Mouse (Mus musculus): ENCODE data around the gene Art2b. TPM values are rescaled to one million over a fixed set of nuclear protein-coding genes. Genes with fewer than 3 reads are reported as not detected.
"Not testable (repeated sequence)": the region's sequence is repeated elsewhere in the genome, so short reads cannot be mapped to it uniquely, and the experiment has no call there.

Gene Art2b
- polyA plus RNA-seq, 1 experiment from 2014 or later: not detected

DNA sequence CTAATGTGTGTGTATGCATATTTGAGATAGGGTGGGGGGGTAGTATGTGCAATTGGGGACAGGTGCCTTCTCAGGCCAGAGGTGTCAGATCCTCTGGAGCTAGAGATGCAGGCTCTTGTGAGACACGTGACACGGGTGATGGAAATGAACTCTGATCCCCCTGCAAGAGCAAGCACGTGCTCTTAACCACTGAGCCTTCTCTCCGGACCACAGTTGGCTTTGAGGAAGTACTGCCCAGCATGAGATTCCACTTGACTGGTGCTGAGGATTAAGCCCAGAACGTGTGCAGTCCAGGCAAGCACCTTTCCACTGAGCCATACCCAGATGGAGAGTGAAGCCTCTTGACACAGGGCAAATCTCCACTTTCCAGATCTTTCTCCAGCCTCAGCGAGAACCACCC, 1.1 kb downstream of the Art2b start:
- not testable (repeated sequence) for H3K27me3 ChIP-seq (ENCODE audit: control insufficient read depth, insufficient read depth, low read length); ATAC-seq (replicated peaks; ENCODE audit: insufficient number of reproducible peaks, low FRiP score, low TSS enrichment); H3K36me3 ChIP-seq (ENCODE audit: control insufficient read depth, insufficient read depth, low read length); H3K4me3 ChIP-seq (ENCODE audit: low read depth, low read length); H3K9me3 ChIP-seq (replicated peaks; ENCODE audit: control insufficient read depth, low read length); H3K4me2 ChIP-seq; H3K9ac ChIP-seq (ENCODE audit: low read depth, low read length); H3K27ac ChIP-seq (ENCODE audit: low read depth, low read length); H3K4me1 ChIP-seq (ENCODE audit: control insufficient read depth, insufficient read depth, low read length)
- WGBS (ENCODE audit: insufficient replicate concordance): 46% methylated on average over 6 of the region's 6 CpGs

DNA sequence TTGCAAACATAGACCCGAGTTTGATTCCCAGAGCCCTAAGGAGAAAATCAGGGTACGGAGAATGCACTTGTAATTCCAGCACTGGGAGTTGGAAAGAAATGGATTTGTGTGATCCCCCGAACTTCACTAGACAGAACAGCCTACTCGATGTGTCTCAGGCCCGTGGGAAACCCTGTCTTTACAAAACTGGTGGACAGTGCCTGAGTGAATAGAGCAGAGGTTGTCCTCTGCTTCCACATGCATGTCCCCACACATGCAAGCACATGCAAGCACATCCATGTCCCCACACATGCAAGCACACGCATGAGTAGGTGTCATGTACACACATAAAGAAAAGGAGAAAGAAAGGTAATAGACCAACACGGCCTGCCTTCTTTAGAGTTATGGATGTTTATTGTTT, 3.4 kb downstream of the Art2b start:
- Histone ChIP-seq H3K4me2 (no peak overlapping the region), H3K27ac (ENCODE audit: low read depth, low read length) (no peak overlapping the region), H3K9me3 (replicated peaks; ENCODE audit: control insufficient read depth, low read length) (no peaks in the 10 kb centered on the region; the same call in 1 of the 2 replicates), H3K9ac (ENCODE audit: low read depth, low read length) (no peak overlapping the region), H3K36me3 (ENCODE audit: control insufficient read depth, insufficient read depth, low read length) (no peaks in the 10 kb centered on the region), H3K4me3 (ENCODE audit: low read depth, low read length) (no peak overlapping the region), H3K27me3 (ENCODE audit: control insufficient read depth, insufficient read depth, low read length) (no peaks in the 10 kb centered on the region), H3K4me1 (ENCODE audit: control insufficient read depth, insufficient read depth, low read length) (no peaks in the 10 kb centered on the region)
- WGBS (ENCODE audit: insufficient replicate concordance): 75% methylated on average over 7 of the region's 7 CpGs
- ATAC-seq (replicated peaks; ENCODE audit: insufficient number of reproducible peaks, low FRiP score, low TSS enrichment): no peak

DNA sequence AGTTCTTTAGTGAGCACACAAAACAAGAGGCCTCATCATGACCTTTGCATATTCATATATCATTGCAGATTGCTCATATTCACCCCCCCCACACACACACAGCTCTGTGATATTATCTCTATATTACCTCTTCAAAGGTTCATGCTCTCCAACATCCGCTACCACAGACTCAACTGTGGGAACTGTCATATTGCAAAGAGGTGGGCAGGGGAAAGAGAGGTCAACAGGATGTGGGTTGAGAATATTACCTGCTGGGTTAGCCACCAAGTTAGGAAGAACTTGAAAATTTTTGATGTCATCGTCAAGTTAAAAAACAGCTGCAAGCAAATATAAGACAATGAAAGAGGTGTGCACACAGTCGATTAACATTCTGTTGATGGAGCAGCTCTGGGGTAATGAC, 4.5 kb downstream of the Art2b start:
- WGBS (ENCODE audit: insufficient replicate concordance): 82% methylated on average over 3 of the region's 3 CpGs
- H3K27me3 ChIP-seq (ENCODE audit: control insufficient read depth, insufficient read depth, low read length): not testable (repeated sequence)

DNA sequence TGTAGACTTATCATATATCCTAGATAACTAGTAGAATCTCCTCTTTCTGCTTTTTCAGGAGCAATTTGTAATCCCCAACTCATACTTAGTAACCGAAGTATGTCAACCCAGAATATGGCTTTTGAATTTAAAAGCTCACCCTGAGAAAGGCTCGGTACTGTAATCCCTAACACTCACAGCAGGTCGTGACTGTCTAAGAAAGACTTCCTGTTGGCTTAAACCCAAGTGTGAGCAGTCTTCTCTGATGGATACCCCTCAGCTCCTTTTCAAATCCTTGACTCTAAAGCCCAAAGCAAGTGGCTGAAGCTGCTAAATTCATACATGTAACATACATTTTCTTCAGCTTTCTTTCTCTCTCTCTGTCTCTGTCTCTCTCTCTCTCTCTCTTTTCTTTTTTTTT, 11.0 kb downstream of the Art2b start:
- no peak for ATAC-seq (replicated peaks; ENCODE audit: insufficient number of reproducible peaks, low FRiP score, low TSS enrichment)
- Histone ChIP-seq H3K27ac (ENCODE audit: low read depth, low read length) (no peak overlapping the region), H3K27me3 (ENCODE audit: control insufficient read depth, insufficient read depth, low read length) (no peaks in the 10 kb centered on the region), H3K4me1 (ENCODE audit: control insufficient read depth, insufficient read depth, low read length) (no peaks in the 10 kb centered on the region), H3K4me2 (no peak overlapping the region), H3K9me3 (replicated peaks; ENCODE audit: control insufficient read depth, low read length) (no peaks in the 10 kb centered on the region; the same call in 1 of the 2 replicates), H3K9ac (ENCODE audit: low read depth, low read length) (no peak overlapping the region), H3K4me3 (ENCODE audit: low read depth, low read length) (no peak overlapping the region), H3K36me3 (ENCODE audit: control insufficient read depth, insufficient read depth, low read length) (no peaks in the 10 kb centered on the region)
- WGBS (ENCODE audit: insufficient replicate concordance): 49% methylated on average over 3 of the region's 3 CpGs

More for the DNA sequence above, 4.5 kb downstream of the Art2b start:
- not testable (repeated sequence) for ATAC-seq (replicated peaks; ENCODE audit: insufficient number of reproducible peaks, low FRiP score, low TSS enrichment); H3K4me2 ChIP-seq; H3K9me3 ChIP-seq (replicated peaks; ENCODE audit: control insufficient read depth, low read length); H3K4me1 ChIP-seq (ENCODE audit: control insufficient read depth, insufficient read depth, low read length); H3K36me3 ChIP-seq (ENCODE audit: control insufficient read depth, insufficient read depth, low read length); H3K9ac ChIP-seq (ENCODE audit: low read depth, low read length); H3K4me3 ChIP-seq (ENCODE audit: low read depth, low read length); H3K27ac ChIP-seq (ENCODE audit: low read depth, low read length)

DNA sequence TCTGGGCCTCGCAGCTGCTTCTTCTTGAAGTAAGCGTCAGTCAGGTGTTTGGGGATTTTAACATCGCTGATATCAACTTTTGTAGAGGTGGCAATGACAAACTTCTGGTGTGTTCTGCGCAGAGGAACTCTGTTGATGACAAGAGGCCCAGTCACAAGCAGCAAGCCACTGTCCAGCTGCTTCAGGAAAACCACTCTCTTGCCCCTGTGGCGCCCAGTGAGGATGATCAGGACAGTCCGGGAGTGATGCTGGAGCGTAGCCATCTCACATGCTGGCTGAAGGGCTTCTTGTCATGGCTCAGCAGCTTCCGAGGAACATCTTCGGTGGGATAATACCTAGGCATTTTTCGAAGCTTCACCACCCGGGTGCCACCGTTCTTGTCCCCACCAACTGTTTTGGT, 11.8 kb downstream of the Art2b start:
- H3K27me3 ChIP-seq (ENCODE audit: control insufficient read depth, insufficient read depth, low read length); H3K4me1 ChIP-seq (ENCODE audit: control insufficient read depth, insufficient read depth, low read length); H3K4me3 ChIP-seq (ENCODE audit: low read depth, low read length); H3K36me3 ChIP-seq (ENCODE audit: control insufficient read depth, insufficient read depth, low read length); H3K27ac ChIP-seq (ENCODE audit: low read depth, low read length); ATAC-seq (replicated peaks; ENCODE audit: insufficient number of reproducible peaks, low FRiP score, low TSS enrichment); H3K9me3 ChIP-seq (replicated peaks; ENCODE audit: control insufficient read depth, low read length); H3K9ac ChIP-seq (ENCODE audit: low read depth, low read length); H3K4me2 ChIP-seq: not testable (repeated sequence)
- WGBS (ENCODE audit: insufficient replicate concordance): 77% methylated on average over 11 of the region's 12 CpGs

DNA sequence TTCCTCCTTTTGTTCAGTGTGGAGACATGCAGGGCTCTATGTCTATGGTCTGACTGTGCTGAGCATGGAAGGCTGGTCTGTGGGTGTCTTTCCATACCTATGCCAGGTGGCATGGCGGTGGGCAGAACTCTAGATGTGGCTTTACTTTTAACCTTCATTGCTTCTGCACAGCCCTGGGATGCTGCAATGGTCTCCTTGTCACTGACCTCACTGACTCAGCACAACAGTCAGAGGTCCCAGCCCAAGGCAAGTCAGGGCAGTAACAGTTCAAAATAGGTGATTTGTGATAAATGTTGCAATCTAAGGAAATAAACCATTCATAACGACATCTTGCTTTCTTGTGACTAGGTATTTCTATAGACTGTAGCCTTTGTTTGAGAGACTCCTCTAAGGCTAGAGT, 21.3 kb downstream of the Art2b start:
- H3K27me3 ChIP-seq (ENCODE audit: control insufficient read depth, insufficient read depth, low read length): no peaks in the 10 kb centered on the region
- H3K9ac ChIP-seq (ENCODE audit: low read depth, low read length): no peak overlapping the region
- no peak overlapping the region for H3K4me2 ChIP-seq
- H3K4me3 ChIP-seq (ENCODE audit: low read depth, low read length): no peak overlapping the region
- H3K9me3 ChIP-seq (replicated peaks; ENCODE audit: control insufficient read depth, low read length): no peaks in the 10 kb centered on the region
- no peaks in the 10 kb centered on the region for H3K36me3 ChIP-seq (ENCODE audit: control insufficient read depth, insufficient read depth, low read length)
- no peaks in the 10 kb centered on the region for H3K4me1 ChIP-seq (ENCODE audit: control insufficient read depth, insufficient read depth, low read length)
- 92% methylated on average over 2 of the region's 2 CpGs for WGBS (ENCODE audit: insufficient replicate concordance)
- ATAC-seq (replicated peaks; ENCODE audit: insufficient number of reproducible peaks, low FRiP score, low TSS enrichment): no peak
- no peak overlapping the region for H3K27ac ChIP-seq (ENCODE audit: low read depth, low read length)

DNA sequence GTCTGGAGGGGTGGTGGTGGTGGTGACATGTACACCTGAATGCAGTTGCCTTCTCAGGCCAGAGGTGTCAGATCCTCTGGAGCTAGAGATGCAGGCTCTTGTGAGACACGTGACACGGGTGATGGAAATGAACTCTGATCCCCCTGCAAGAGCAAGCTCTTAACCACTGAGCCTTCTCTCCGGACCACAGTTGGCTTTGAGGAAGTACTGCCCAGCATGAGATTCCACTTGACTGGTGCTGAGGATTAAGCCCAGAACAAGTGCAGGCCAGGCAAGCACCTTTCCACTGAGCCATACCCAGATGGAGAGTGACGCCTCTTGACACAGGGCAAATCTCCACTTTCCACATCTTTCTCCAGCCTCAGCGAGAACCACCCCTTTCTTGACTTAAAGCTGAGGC, 26.0 kb downstream of the Art2b start:
- H3K27ac ChIP-seq (ENCODE audit: low read depth, low read length); H3K27me3 ChIP-seq (ENCODE audit: control insufficient read depth, insufficient read depth, low read length); H3K9ac ChIP-seq (ENCODE audit: low read depth, low read length); H3K4me2 ChIP-seq; H3K36me3 ChIP-seq (ENCODE audit: control insufficient read depth, insufficient read depth, low read length); H3K9me3 ChIP-seq (replicated peaks; ENCODE audit: control insufficient read depth, low read length); ATAC-seq (replicated peaks; ENCODE audit: insufficient number of reproducible peaks, low FRiP score, low TSS enrichment); H3K4me3 ChIP-seq (ENCODE audit: low read depth, low read length); H3K4me1 ChIP-seq (ENCODE audit: control insufficient read depth, insufficient read depth, low read length): not testable (repeated sequence)
- 54% methylated on average over 5 of the region's 5 CpGs for WGBS (ENCODE audit: insufficient replicate concordance)

DNA sequence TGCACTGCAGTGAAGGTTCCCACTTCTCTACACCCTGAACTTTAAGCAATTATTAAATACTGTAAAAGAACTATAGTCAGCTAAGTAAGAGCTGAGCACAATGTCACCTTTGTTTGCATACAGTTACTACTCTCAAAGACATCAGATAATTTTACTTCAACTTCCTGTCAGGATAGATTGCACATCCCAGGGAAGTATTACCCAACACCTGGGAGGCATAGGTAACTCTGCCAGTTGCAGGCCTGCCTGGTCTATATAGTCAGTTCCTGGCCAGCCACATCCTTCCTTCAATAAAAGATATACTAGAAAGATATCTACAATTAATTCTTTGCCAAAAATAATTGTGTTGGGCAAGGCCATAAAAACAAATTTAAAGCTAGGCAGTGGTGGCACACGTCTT, 28.0 kb downstream of the Art2b start:
- no peaks in the 10 kb centered on the region for H3K4me1 ChIP-seq (ENCODE audit: control insufficient read depth, insufficient read depth, low read length)
- no peak for ATAC-seq (replicated peaks; ENCODE audit: insufficient number of reproducible peaks, low FRiP score, low TSS enrichment)
- 66% methylated on average over 1 of the region's 1 CpGs for WGBS (ENCODE audit: insufficient replicate concordance)
- H3K9me3 ChIP-seq (replicated peaks; ENCODE audit: control insufficient read depth, low read length): no peaks in the 10 kb centered on the region
- no peak overlapping the region for H3K4me2 ChIP-seq
- no peak overlapping the region for H3K4me3 ChIP-seq (ENCODE audit: low read depth, low read length)
- no peak overlapping the region for H3K27ac ChIP-seq (ENCODE audit: low read depth, low read length)
- H3K9ac ChIP-seq (ENCODE audit: low read depth, low read length): no peak overlapping the region
- no peaks in the 10 kb centered on the region for H3K27me3 ChIP-seq (ENCODE audit: control insufficient read depth, insufficient read depth, low read length)
- no peaks in the 10 kb centered on the region for H3K36me3 ChIP-seq (ENCODE audit: control insufficient read depth, insufficient read depth, low read length)

DNA sequence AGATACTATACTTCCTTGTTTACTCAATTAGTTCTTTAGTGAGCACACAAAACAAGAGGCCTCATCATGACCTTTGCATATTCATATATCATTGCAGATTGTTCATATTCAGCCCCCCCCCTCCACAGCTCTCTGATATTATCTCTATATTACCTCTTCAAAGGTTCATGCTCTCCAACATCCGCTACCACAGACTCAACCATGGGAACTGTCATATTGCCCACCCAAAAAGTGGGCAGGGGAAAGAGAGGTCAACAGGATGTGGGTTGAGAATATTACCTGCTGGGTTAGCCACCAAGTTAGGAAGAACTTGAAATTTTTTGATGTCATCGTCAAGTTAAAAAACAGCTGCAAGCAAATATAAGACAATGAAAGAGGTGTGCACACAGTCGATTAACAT, 29.9 kb downstream of the Art2b start:
- H3K9me3 ChIP-seq (replicated peaks; ENCODE audit: control insufficient read depth, low read length); H3K36me3 ChIP-seq (ENCODE audit: control insufficient read depth, insufficient read depth, low read length); H3K27ac ChIP-seq (ENCODE audit: low read depth, low read length); ATAC-seq (replicated peaks; ENCODE audit: insufficient number of reproducible peaks, low FRiP score, low TSS enrichment); H3K9ac ChIP-seq (ENCODE audit: low read depth, low read length); H3K4me1 ChIP-seq (ENCODE audit: control insufficient read depth, insufficient read depth, low read length); H3K27me3 ChIP-seq (ENCODE audit: control insufficient read depth, insufficient read depth, low read length); H3K4me3 ChIP-seq (ENCODE audit: low read depth, low read length); H3K4me2 ChIP-seq: not testable (repeated sequence)
- 77% methylated on average over 3 of the region's 3 CpGs for WGBS (ENCODE audit: insufficient replicate concordance)

Measured in heart, embryonic 11.5 days (tissue).